Mouse (Mus musculus) forebrain, embryonic 16.5 days (tissue): ENCODE measurements around the gene Tenm4. TPM values are rescaled to one million over a fixed set of nuclear protein-coding genes. Genes with fewer than 3 reads are reported as not detected.

Experiments used
- ATAC-seq: fragments of 200-750 bp; cut with Nextera tagmentation; 2 replicates; pipeline ENCODE4 v1.8.0; 2017; ENCODE audit warnings: mild to moderate bottlenecking, moderate library complexity
- H3K27ac ChIP-seq: fragments of 300-500 bp; sonication (generic); 2 replicates; pipeline ENCODE4 v1.5.1; 2014; ENCODE audit warnings: low read length, control low read depth
- H3K27me3 ChIP-seq: fragments of 300-500 bp; sonication (generic); replicated peaks from 2 replicates; pipeline ENCODE4 v1.6.1; 2014; ENCODE audit warnings: low read length; ENCODE audit not compliant: control insufficient read depth, insufficient read depth
- H3K36me3 ChIP-seq: fragments of 300-500 bp; sonication (generic); 2 replicates; pipeline ENCODE4 v1.6.1; 2014; ENCODE audit not compliant: control insufficient read depth, insufficient read depth
- H3K4me1 ChIP-seq: fragments of 300-500 bp; sonication (generic); replicated peaks from 2 replicates; pipeline ENCODE4 v1.6.1; 2014; ENCODE audit warnings: low read length; ENCODE audit not compliant: control insufficient read depth, insufficient read depth
- H3K4me2 ChIP-seq: fragments of 300-500 bp; sonication (generic); 2 replicates; pipeline ENCODE4 v1.6.1; 2014; ENCODE audit warnings: mild to moderate bottlenecking, low read length, control low read depth
- H3K4me3 ChIP-seq: fragments of 300-500 bp; sonication (generic); replicated peaks from 2 replicates; pipeline ENCODE4 v1.5.1; 2014; ENCODE audit warnings: mild to moderate bottlenecking, low read length, control low read depth
- H3K9ac ChIP-seq: fragments of 300-500 bp; sonication (generic); replicated peaks from 2 replicates; pipeline ENCODE4 v1.6.1; 2014; ENCODE audit warnings: low read depth, low read length, control low read depth
- H3K9me3 ChIP-seq: fragments of 300-500 bp; sonication (generic); 2 replicates; pipeline ENCODE4 v1.6.1; 2016; ENCODE audit warnings: low read length; ENCODE audit not compliant: control insufficient read depth
- WGBS: fragments of 180-500 bp; shearing (Covaris S2); extraction: QIAGEN DNeasy Blood & Tissue Kit; methylation state at CpG from one replicate; pipeline ENCODE4 v1.1.7; 2014; 5-methylcytosine and 5-hydroxymethylcytosine counted together
- polyA plus RNA-seq: library from polyadenylated mRNA; unstranded; fragments of >200 nt; fragmentation: Nextera tagmentation; extraction: Ambion mirVana; gene quantifications from 2 replicates; pipeline ENCODE4 v1.2.1, GENCODE M21; 2015

Gene Tenm4
- polyA plus RNA-seq, 1 experiment from 2014 or later = 105 TPM

DNA sequence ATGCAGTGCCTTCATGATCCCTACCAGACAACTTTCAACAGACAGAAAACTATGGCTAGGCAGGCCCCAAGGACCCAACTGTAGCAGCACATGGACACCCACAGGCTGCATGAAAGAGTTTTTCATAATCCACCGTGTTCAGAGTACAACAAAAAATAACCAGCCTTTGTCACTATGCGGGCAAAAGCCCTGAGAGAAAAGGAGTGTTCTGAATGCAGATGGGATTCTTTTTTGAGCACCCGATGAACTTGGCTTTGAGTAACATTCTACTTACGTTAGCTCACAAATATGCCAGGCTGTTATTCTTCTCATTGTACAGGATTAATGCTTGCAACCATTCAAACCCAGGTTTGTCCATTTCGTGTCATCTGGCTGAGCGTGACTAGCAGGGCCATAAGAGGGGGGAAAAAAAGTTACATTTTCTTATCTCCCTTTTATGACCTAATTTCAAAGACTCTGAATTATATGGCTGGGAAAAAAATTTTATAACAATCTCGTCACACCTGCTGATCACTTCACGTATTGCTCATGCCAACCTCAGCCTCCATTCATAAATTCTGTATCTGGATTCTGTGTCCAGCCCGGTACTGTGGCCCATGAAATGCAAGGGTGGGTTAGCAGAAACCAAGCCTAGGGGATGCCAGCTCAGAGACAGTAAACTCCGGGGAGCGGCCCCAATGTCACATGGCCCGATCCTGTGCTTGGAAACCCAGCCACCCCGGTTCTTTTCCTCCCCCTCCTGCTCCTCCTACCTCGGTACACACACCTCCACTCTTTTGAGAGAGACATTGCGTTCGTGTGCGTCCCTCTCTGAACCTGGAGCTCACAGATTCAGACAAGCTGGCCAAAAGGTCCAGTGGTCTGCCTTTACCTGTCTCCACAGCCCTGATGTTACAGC lies 732.3 kb downstream of the Tenm4 start:
- H3K27ac ChIP-seq = peak overlapping the region; percentile 17
- no peaks in the 10 kb centered on the region for H3K27me3 ChIP-seq
- peaks cover 6% of the 10 kb centered on the region; the same call in 1 of the 2 replicates for H3K36me3 ChIP-seq
- H3K4me1 ChIP-seq = peaks cover 49% of the 10 kb centered on the region
- ATAC-seq = no peak
- H3K9ac ChIP-seq = no peak overlapping the region
- H3K4me3 ChIP-seq = no peak overlapping the region
- 47% methylated on average over 17 of the region's 17 CpGs for WGBS
- H3K4me2 ChIP-seq = no peak overlapping the region
- no peaks in the 10 kb centered on the region for H3K9me3 ChIP-seq

DNA sequence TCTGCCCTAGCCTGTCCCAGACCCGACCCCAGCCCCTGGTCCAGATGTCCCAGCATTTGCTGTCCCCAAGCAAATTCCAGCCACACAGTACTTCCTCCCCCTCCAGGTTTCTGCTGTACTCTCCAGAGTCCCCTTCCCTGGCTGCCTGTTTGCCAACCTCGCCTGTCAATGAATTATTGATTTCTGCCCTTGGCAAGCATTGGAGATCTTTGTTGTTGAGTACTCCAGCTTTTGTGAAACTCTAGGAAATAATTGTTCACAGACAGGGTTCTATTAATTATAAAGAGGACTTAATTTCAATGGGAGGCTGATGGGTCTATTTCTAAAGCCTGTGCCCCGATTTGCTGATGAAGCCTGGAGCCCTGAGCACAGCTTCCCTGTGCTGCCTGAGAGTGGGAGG lies 733.4 kb downstream of the Tenm4 start:
- ATAC-seq = peak; percentile 45
- H3K27ac ChIP-seq = 0 out of 2 replicates have a peak overlapping the region, but pooled peaks have one; percentile 51
- H3K36me3 ChIP-seq = peaks cover 6% of the 10 kb centered on the region; the same call in 1 of the 2 replicates
- no peak overlapping the region for H3K9ac ChIP-seq
- no peak overlapping the region for H3K4me3 ChIP-seq
- 35% methylated on average over 3 of the region's 3 CpGs for WGBS
- no peak overlapping the region for H3K4me2 ChIP-seq
- peaks cover 38% of the 10 kb centered on the region for H3K4me1 ChIP-seq
- H3K9me3 ChIP-seq = no peaks in the 10 kb centered on the region
- H3K27me3 ChIP-seq = no peaks in the 10 kb centered on the region

DNA sequence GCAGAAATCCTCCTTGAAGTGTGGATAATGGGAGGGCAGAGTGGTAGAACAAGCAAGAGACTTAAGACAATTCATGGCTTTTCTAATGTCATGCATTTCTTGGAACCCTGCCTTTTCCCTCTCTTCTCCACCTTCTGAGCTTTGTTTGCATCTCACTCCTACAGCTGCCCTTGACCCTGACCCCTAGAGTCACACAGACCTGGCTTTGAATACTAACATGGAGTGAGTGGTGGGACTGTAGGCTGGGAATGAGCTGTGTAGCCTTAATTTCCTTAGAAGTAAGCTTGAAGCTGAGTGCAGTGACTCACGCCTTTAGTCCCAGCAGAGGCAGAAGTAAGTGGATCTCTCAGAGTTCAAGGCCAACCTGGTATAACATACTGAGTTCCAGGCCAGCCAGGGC lies 733.9 kb downstream of the Tenm4 start:
- no peak overlapping the region for H3K4me2 ChIP-seq
- H3K36me3 ChIP-seq = peaks cover 6% of the 10 kb centered on the region; the same call in 1 of the 2 replicates
- WGBS = 78% methylated on average over 1 of the region's 1 CpGs
- H3K4me3 ChIP-seq = no peak overlapping the region
- no peaks in the 10 kb centered on the region for H3K9me3 ChIP-seq
- no peaks in the 10 kb centered on the region for H3K27me3 ChIP-seq
- H3K9ac ChIP-seq = no peak overlapping the region
- H3K4me1 ChIP-seq = peaks cover 35% of the 10 kb centered on the region
- H3K27ac ChIP-seq = 0 out of 2 replicates have a peak overlapping the region, but pooled peaks have one; percentile 45
- ATAC-seq = no peak

DNA sequence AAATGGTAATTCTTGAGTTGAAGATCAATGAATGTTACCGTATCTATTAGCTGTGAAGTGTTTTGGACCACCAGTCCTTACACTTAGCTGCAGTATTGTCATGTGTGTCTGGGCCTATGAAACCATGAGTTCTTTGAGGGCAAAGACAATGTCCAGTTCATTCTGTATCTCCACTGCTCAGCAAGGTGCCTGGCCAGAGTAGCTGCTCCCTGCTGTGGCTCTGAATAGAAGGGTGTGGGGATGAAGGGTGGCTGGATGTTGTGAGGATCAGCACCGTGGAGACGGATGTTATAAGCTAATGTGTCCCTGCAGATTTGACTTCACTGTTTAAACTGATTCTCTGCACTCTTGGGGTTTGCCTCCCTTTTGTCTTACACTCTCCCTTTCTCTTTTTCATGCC lies 734.4 kb downstream of the Tenm4 start:
- no peaks in the 10 kb centered on the region for H3K9me3 ChIP-seq
- 57% methylated on average over 3 of the region's 3 CpGs for WGBS
- no peak overlapping the region for H3K27ac ChIP-seq
- H3K9ac ChIP-seq = no peak overlapping the region
- H3K36me3 ChIP-seq = peaks cover 6% of the 10 kb centered on the region; the same call in 1 of the 2 replicates
- H3K4me2 ChIP-seq = no peak overlapping the region
- peaks cover 31% of the 10 kb centered on the region for H3K4me1 ChIP-seq
- no peaks in the 10 kb centered on the region for H3K27me3 ChIP-seq
- no peak overlapping the region for H3K4me3 ChIP-seq
- no peak for ATAC-seq

DNA sequence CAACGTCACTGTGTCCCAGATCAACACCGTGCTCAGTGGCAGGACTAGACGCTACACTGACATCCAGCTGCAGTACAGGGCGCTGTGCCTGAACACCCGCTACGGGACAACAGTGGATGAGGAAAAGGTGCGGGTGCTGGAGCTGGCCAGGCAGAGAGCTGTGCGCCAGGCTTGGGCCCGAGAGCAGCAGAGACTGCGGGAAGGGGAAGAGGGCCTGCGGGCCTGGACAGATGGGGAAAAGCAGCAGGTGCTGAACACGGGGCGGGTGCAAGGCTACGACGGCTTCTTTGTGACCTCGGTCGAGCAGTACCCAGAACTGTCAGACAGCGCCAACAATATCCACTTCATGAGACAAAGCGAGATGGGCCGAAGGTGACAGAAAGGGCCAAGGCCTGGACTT lies 735.2 kb downstream of the Tenm4 start:
- ATAC-seq = no peak
- H3K9ac ChIP-seq = no peak overlapping the region
- H3K4me3 ChIP-seq = no peak overlapping the region
- 83% methylated on average over 20 of the region's 20 CpGs for WGBS
- H3K4me1 ChIP-seq = peaks cover 28% of the 10 kb centered on the region
- no peaks in the 10 kb centered on the region for H3K27me3 ChIP-seq
- peaks cover 6% of the 10 kb centered on the region; the same call in 1 of the 2 replicates for H3K36me3 ChIP-seq
- H3K9me3 ChIP-seq = no peaks in the 10 kb centered on the region
- no peak overlapping the region for H3K27ac ChIP-seq
- H3K4me2 ChIP-seq = no peak overlapping the region

DNA sequence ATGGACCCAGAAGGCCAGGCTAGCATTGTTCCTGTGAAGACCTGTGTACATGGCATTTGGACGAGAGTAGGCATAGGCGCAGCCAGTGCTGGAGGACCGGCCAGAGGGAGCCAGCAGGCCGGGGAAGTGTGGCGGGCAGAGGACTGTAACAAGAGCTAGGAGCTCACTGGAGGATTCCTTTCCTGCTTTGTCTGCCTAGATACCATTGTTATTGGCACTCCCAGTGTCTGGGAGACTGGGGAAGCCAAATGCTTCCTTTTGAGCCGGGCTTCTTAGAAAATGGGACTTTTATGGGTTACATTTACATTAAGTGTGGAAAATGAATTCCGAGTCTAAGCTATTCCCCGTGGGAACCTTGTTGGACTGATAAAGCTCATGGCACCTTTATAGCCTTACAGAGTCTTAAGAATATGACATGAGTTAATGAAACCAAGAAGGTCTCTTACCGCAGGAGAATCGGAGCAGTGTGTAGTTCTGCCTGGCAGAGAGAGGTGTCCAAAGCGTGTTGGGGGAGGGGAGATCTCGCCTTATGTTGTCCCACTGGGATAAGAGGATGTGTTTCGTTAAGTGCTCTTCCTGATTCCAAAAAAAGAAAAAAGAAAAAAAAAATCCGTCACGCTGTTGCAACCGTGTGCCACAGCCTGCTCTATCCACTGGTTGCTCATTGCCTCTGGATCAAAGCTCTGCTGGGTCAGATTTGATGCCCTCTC lies 737.1 kb downstream of the Tenm4 start:
- H3K4me1 ChIP-seq = peaks cover 21% of the 10 kb centered on the region
- ATAC-seq = no peak

DNA sequence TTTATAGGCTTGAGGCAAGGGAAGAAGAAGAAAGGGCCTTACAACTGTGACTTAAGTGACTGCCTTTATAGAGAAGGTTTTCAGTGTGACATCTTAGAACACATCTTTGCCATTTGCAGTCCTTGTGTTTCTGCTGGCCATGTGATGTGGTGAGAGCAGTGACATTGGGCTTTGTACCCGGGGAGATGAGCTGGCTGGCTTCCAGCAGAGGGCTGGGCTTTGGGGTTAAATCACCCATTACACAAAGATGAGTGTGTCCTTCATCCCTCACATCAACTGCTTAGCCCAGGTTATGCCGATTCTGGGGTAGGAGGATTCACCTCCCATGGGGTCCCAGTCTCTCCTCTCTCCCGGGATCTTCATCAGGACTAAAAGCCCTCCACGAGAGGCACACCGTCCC lies 738.8 kb downstream of the Tenm4 start:
- Histone ChIP-seq H3K27me3 (no peaks in the 10 kb centered on the region), H3K36me3 (peaks cover 6% of the 10 kb centered on the region; the same call in 1 of the 2 replicates), H3K9ac (no peak overlapping the region), H3K27ac (no peak overlapping the region), H3K9me3 (no peaks in the 10 kb centered on the region), H3K4me1 (peaks cover 9% of the 10 kb centered on the region), H3K4me2 (no peak overlapping the region), H3K4me3 (no peak overlapping the region)
- 72% methylated on average over 5 of the region's 5 CpGs for WGBS
- no peak for ATAC-seq

More for the DNA sequence above, 737.1 kb downstream of the Tenm4 start:
- Histone ChIP-seq H3K4me3 (no peak overlapping the region), H3K4me2 (no peak overlapping the region), H3K27ac (peak overlapping the region; percentile 64), H3K36me3 (peaks cover 6% of the 10 kb centered on the region; the same call in 1 of the 2 replicates), H3K27me3 (no peaks in the 10 kb centered on the region), H3K9me3 (no peaks in the 10 kb centered on the region), H3K9ac (no peak overlapping the region)
- 59% methylated on average over 16 of the region's 16 CpGs for WGBS

DNA sequence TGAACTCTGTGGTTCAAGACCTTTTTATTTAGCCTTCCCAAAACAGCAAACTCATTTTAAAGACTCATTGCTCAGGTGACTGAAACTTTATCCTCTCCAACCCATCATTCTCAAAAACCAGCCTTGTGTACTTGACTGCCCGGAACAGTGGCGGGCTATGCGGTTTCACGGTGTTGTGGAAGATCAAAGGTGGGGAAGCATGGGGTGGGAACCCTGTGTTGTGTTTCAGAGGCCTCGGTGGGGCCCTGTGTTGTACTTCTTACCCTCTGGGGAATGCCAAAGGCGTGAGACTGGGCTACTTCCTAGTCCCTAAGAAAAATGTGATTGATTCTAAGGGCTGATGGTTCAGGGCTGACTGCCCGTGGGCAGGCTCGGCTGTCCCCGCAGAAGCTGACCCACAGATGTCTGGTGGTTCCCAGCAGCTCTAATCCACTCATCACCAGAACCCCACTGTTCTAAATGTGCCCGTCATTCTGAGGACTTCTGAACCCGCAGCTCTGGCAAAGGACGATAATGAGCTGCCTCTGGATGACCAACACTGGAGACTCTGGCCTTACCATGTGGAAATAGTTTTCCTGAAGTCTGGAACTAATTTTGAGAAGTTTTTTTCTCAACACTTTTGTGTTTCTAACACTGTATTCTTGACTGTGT lies 739.4 kb downstream of the Tenm4 start:
- WGBS = 85% methylated on average over 12 of the region's 12 CpGs
- H3K4me1 ChIP-seq = peaks cover 7% of the 10 kb centered on the region; the same call in 1 of the 2 replicates
- no peak overlapping the region for H3K9ac ChIP-seq
- H3K4me3 ChIP-seq = no peak overlapping the region
- ATAC-seq = no peak
- H3K9me3 ChIP-seq = no peaks in the 10 kb centered on the region
- no peak overlapping the region for H3K4me2 ChIP-seq
- peaks cover 6% of the 10 kb centered on the region; the same call in 1 of the 2 replicates for H3K36me3 ChIP-seq
- H3K27ac ChIP-seq = no peak overlapping the region
- no peaks in the 10 kb centered on the region for H3K27me3 ChIP-seq

DNA sequence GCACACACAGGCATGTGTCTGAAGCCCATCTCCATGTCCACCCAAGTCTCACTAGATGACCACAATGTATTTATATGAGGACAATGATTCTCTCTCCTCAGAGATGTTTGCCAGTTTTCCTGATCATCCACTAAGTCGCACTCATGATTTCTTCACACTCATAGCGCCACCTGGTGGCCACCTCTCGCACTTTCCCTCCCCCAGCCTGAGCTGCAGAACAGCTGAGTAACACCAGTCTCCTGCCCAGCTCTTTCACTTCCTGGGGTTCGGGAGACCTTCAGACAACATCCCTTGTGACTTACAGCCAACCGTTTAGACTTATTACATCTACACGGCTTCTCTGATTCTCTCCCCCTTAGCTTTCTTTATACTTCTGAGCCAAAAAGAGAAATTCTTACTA lies 743.0 kb downstream of the Tenm4 start:
- H3K9me3 ChIP-seq = no peaks in the 10 kb centered on the region
- no peaks in the 10 kb centered on the region for H3K27me3 ChIP-seq
- H3K36me3 ChIP-seq = no peaks in the 10 kb centered on the region
- H3K27ac ChIP-seq = no peak overlapping the region
- no peak overlapping the region for H3K4me3 ChIP-seq
- H3K9ac ChIP-seq = no peak overlapping the region
- H3K4me1 ChIP-seq = 0 out of 2 replicates have a peak, but pooled peaks cover 2% of the 10 kb centered on the region
- 10% methylated on average over 6 of the region's 6 CpGs for WGBS
- no peak overlapping the region for H3K4me2 ChIP-seq
- peak; percentile 64 for ATAC-seq
